Mouse (Mus musculus): ENCODE results near the gene Pou4f1.
"Not testable (repeated sequence)": the region's sequence is repeated elsewhere in the genome, so short reads cannot be mapped to it uniquely, and the experiment has no call there.

Gene Pou4f1

DNA sequence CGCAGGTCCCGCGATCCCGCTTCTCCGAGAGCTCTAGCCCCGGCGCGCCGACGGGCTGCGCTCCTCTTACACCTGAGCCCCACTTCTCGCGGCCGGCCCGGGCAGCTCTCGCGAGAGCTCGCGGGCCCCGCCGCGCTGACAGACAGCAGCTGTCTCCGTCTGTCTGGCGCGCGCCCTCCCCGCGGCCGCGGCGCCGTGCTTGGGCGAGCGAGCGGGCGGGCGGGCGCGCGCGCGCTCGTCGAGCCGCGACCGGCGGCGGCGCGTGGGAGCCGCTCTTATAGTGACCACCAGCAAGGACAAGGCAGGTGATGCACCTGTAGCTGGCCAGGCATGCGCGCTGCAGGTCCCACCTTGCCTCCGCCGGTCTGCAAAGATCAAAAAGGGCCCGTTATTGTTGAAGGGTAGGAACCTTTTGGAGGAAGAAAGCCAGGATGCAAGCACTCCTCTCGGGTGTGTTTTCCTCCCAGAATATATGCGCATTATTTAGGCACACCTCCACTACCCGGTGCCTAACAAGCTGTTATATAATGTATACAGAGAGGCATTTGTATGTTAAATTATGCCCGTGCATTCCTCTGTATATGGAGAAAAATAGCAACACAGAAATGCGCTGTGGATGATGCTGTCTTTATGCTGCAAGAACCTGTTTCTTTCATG lies at the start of gene Pou4f1:
Gene Pou4f1, minus strand, starts transcription at position 34 of the 657 bp plus-strand sequence.
- peak; percentile 46 for DNase-seq (ENCODE audit: low read depth)

GRCm38 (mm10) chr14:104511664-104512063 lies 43.9 kb upstream of the Pou4f1 start:
- no peak for DNase-seq (ENCODE audit: low read depth)

GRCm38 (mm10) chr14:104502761-104503160 lies 35.0 kb upstream of the Pou4f1 start:
- DNase-seq (ENCODE audit: low read depth): not testable (repeated sequence)

DNA sequence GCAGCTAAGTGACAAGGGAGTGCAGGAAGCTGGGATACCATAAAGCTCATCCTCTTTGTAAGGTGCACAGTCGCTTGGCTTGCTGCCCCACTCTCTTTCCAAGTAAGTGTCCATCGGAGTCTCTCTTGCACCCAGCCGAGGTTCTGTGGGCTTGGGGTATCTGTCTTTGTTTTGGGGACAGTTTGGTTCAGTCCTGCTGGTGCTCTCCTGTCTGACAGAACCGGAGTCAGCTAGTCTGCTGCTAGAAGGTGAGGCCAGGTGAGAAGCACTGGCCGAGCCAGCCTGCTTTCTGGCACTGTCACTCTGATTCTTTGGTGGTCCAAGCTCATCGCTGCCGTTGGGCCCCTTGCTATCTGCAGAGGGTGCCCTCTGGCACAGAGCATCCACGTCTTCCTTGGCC lies 12.0 kb upstream of the Pou4f1 start:
- no peak for DNase-seq (ENCODE audit: low read depth)

GRCm38 (mm10) chr14:104478593-104478992 lies 10.8 kb upstream of the Pou4f1 start:
- DNase-seq (ENCODE audit: low read depth): no peak

- DNase-seq (ENCODE audit: low read depth): no peak
Measured at GRCm38 (mm10) chr14:104477616-104478015, 9.8 kb upstream of the Pou4f1 start.

DNA sequence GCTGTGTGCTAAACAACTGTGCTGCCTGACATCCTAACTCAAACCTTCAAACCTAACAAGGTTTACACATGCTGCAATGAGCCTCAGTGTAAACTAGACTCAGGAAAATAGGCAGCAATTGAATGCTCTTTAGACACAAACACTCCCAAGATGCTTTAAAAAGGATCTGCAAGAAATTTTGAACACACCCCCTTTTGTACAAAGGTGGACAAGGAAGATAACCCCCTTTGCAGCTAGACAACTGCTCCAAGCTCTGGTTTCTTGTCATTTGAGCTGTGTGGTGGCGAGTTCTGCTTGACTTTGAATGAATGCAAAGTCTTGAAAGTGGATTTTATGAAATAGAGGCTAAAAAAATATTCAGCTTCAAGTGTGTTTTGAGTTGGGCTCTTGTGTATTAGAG lies 7.6 kb upstream of the Pou4f1 start:
- DNase-seq (ENCODE audit: low read depth): no peak

- no peak for DNase-seq (ENCODE audit: low read depth)
Measured at GRCm38 (mm10) chr14:104468623-104468970, 798 bp upstream of the Pou4f1 start.

- peak; percentile 22 for DNase-seq (ENCODE audit: low read depth)
Measured at GRCm38 (mm10) chr14:104467133-104467965, 450 bp downstream of the Pou4f1 start.

- no peak for DNase-seq (ENCODE audit: low read depth)
Measured at GRCm38 (mm10) chr14:104466557-104466956, 1.2 kb downstream of the Pou4f1 start.

DNA sequence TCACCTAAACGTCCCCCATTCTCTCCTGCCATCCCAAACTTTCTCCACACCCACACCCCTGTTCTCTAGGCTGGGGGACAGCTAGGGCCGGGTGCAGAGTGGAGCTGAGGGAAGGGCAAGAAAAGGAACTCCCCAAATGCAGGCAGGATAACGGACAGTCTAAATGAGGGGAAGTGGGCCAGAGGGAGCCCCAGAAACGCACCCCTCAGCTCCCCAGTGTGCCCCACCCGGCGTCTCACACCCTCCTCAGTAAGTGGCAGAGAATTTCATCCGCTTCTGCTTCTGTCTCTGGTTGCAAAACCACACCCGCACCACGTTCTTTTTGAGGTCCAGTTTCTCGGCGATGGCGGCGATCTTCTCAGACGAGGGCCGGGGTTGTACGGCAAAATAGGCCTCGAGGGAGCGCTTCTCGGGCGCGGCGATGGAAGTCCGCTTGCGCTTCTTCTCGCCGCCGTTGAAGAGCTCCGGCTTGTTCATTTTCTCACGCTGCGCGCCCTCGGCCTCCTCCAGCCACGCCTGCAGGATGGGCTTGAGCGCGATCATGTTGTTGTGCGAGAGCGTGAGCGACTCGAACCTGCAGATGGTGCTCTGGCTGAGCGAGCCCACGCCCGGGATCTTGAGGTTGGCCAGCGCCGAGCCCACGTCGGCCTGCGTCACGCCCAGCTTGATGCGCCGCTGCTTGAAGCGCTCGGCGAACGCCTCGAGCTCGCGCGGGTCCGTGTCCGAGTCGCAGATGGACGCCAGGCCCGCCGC lies 2.1 kb downstream of the Pou4f1 start:
- DNase-seq (ENCODE audit: low read depth): no peak

DNA sequence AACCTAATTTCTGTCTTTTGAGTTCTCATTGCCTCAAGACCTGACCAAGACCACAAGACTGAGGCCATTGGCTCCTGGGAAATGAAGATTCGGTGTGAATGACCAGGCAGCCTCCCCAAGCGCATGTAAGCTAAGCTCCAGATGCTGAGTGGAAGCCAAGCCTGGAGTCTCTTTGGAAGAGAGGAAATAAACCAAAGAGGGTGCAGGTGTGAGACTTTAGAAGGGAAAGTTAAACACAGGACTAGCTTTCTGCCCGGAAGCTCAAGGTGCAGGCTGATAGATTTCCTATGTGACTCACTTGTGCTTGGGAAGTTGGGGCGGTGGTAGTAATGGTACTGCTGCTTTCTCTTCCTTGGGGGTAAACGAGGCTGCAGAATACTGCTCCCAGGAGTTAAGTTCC lies 3.0 kb downstream of the Pou4f1 start:
- DNase-seq (ENCODE audit: low read depth): no peak

DNA sequence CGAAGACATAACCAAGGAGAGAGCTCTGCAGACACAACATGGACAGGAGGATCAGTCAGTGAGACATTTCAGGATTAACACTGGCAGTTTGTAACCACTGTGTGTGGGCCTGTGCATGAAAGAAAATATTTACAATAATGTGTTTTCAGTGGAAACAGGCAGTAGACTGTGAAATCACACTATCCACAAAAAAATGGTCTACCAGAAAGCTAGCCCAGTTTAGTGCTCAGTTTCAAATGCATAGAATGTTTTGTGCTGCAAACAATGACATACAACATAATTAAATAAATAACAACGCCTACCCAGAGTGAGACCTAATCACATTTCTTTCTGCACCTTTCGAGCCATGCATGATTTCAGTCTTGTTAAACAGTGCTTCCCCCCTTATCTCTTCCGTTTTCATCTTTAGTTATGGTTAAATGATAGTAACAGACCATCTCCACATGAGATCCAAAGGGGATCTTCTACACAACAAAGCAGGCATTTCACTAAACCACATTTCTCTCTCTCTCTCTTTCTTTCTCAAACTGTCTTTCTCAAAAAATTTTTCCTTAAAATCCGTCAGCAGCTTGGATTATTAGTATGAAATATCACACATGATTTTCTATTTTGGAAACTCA lies 4.1 kb downstream of the Pou4f1 start:
- DNase-seq (ENCODE audit: low read depth): no peak

DNA sequence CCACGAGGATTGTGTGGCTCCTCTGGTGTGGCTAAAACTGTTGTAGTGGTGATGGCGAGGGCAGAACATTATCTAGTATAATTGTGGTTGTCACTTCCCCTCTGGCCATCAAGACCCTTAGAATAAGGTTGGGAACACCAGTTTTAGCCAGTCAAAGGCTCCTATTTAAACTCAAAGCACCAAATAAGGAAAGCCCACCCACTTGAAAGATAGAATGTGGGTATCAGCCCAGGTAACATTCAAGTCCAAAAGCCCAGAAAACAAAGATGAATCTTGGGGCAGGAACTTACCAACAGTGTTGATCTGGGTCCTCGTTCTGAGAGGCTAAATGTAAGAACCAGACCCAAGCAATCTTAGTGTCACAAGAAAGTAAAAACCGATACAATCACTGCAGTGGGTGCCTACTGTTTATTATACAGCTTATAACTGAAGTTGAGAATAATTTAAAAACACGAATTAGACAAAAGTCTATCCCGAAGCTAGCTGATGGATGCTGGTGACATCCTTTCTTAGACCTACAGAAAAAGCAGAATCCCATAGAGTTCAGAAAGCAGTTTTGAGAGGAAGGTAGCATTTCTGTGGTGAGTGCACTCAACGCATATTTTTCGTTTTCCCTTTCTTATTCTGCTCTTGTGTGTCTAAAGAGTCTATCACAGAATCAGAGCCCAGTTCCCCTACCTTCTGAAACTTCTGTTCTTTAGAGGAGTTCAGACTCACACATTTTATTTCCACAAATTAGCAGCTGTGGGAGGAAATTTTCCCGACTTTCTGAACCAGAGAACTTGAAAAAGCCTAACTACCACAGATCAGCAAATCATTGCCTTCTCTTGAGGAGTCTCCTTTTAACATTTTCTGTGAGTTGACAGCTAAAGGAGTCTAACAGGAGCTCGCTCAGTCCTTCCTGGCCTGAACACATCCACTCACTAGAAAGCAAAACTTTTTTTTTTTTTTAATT lies 6.2 kb downstream of the Pou4f1 start:
- no peak for DNase-seq (ENCODE audit: low read depth)

- no peak for DNase-seq (ENCODE audit: low read depth)
Measured at GRCm38 (mm10) chr14:104460325-104461285, 7.2 kb downstream of the Pou4f1 start.

DNA sequence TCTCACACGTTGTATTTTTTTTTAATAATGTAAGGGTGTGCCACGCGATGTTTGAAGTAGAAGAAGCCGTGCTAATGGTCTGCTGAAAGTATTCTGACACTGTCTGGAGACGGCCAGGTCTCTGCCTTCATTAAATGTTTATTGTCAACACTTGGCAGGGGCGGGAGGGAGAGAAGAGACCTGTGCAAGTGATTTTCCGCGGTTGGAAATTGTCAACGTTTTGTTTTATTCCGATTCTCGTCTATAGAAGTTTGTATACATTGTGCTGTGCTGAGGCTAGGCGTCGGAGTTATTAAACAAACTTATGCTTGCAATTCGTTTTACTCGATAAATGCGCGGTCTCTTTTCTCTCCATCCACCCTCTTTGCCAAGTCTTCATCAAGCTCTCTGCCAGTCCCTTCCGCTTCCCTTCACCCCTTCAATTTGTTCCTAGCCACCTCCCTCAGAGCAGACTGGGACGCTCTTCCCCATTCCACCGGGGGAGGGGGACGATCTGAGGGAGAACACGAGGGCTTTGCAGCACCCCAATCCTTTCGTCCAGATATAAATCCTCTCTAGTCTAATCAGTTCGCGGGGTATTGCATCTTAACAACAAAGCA lies 8.2 kb downstream of the Pou4f1 start:
- no peak for DNase-seq (ENCODE audit: low read depth)

GRCm38 (mm10) chr14:104458728-104459512 lies 8.9 kb downstream of the Pou4f1 start:
- no peak for DNase-seq (ENCODE audit: low read depth)

- DNase-seq (ENCODE audit: low read depth): no peak
Measured at GRCm38 (mm10) chr14:104457966-104458710, 9.7 kb downstream of the Pou4f1 start.

All from naive thymus-derived CD4-positive, alpha-beta T cell, adult 2 months (primary cell).